Mouse (Mus musculus): ENCODE measurements around the gene Dnajc6.

DNA sequence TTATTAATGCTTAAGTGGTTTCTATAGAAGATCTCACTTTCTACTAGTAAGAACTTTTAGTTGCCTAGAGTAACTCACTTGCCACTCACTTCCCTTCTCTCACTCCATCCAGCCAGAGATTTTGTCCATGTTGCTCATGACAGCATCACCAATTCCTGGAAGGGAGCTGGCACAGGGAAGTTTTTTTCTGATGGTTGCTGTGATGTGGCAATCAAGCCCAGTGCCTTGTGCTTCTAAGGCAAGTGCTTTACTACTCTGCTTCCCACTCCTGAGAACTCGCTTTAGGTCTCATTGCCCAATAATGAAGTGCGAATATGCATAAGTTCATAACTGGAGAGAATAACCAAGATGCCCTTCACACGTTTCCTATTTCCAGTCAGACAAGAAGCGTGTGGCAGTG, 186.2 kb downstream of the Dnajc6 start:
- TF ChIP-seq GATA1 (IDR thresholded peaks at IDR 0.05; ENCODE audit: low read length) (no peak), TAL1 (IDR thresholded peaks at IDR 0.05; ENCODE audit: low read length) (no peak)
